Mouse (Mus musculus): ENCODE data around the gene Ttc21a. TPM values are rescaled to one million over a fixed set of nuclear protein-coding genes. Genes with fewer than 3 reads are reported as not detected.

The Ttc21a gene
- polyA plus RNA-seq, 1 experiment from 2014 or later: 0.74 TPM

Other genes with a start within 250 kb of the Ttc21a start
- 4.1 and 4.6 TPM in 2 replicates for gene Scn10a, start 218.3 kb upstream of the Ttc21a start, polyA plus RNA-seq (2015; fragmentation: Nextera tagmentation; extraction: Ambion mirVana)
- gene Scn11a, start 112.2 kb upstream of the Ttc21a start, polyA plus RNA-seq (2015; fragmentation: Nextera tagmentation; extraction: Ambion mirVana): 0.70 and 1.3 TPM in 2 replicates
- gene Wdr48, start 42.7 kb upstream of the Ttc21a start, polyA plus RNA-seq (2015; fragmentation: Nextera tagmentation; extraction: Ambion mirVana): 52.4 and 54.6 TPM in 2 replicates
- 24.0 and 25.7 TPM in 2 replicates for gene Gorasp1, start within 50 bp of the Ttc21a start, polyA plus RNA-seq (2015; fragmentation: Nextera tagmentation; extraction: Ambion mirVana)
- 1.4 and 3.4 TPM in 2 replicates for gene Csrnp1, start 47.1 kb downstream of the Ttc21a start, polyA plus RNA-seq (2015; fragmentation: Nextera tagmentation; extraction: Ambion mirVana)
- 0.09 and 0.14 TPM in 2 replicates for gene Xirp1, start 86.0 kb downstream of the Ttc21a start, polyA plus RNA-seq (2015; fragmentation: Nextera tagmentation; extraction: Ambion mirVana)
- 10.5 and 11.3 TPM in 2 replicates for gene Cx3cr1, start 132.3 kb downstream of the Ttc21a start, polyA plus RNA-seq (2015; fragmentation: Nextera tagmentation; extraction: Ambion mirVana)
- 2.4 TPM in 1 of 2 replicates, not detected in the other for gene Ccr8, start 154.5 kb downstream of the Ttc21a start, polyA plus RNA-seq (2015; fragmentation: Nextera tagmentation; extraction: Ambion mirVana)
- gene Slc25a38, start 172.8 kb downstream of the Ttc21a start, polyA plus RNA-seq (2015; fragmentation: Nextera tagmentation; extraction: Ambion mirVana): 45.8 and 46.6 TPM in 2 replicates
- 830 and 1,045 TPM in 2 replicates for gene Rpsa, start 190.1 kb downstream of the Ttc21a start, polyA plus RNA-seq (2015; fragmentation: Nextera tagmentation; extraction: Ambion mirVana)
- 0.18 and 0.50 TPM in 2 replicates for gene Mobp, start 212.1 kb downstream of the Ttc21a start, polyA plus RNA-seq (2015; fragmentation: Nextera tagmentation; extraction: Ambion mirVana)